Mouse (Mus musculus) stomach, postnatal 0 days (tissue): ENCODE results near the gene Uqcc1.

ENCODE experiments used
- CTCF ChIP-seq: IDR thresholded peaks from 2 replicates; pipeline ENCODE4 v1.5.1; 2016; ENCODE audit warnings: antibody characterized with exemption, low read depth, mild to moderate bottlenecking, moderate library complexity
- EP300 ChIP-seq: optimal IDR thresholded peaks from 2 replicates; pipeline ENCODE3; 2016; ENCODE audit warnings: antibody characterized with exemption

DNA sequence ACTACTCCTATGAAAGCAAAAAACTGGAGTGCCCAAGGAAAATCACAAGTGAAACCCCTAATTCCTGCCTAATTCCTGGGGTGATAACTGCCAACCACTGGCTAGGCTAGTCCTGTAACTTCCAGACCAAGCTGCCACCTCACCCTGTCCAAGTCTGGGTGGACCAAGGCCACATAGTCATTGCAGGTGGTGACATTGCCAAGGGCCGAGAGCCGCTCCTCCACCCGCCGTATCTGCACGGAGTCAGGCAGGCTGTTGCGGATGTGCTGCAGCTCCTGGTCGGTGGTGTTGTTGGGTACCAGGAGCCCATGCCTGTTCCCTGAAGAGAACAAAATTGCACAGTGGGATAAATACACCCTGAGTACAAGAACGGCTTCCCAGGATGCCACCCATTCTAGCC lies 106.4 kb downstream of the Uqcc1 start:
- TF ChIP-seq CTCF (no peak), EP300 (no peak)
